Mouse (Mus musculus): ENCODE data around the gene Trub1. TPM values are rescaled to one million over a fixed set of nuclear protein-coding genes. Genes with fewer than 3 reads are reported as not detected.

The Trub1 gene
- total and polyA plus RNA-seq, 3 experiments = 7.0 to 19.2 (median 10.7) TPM

DNA sequence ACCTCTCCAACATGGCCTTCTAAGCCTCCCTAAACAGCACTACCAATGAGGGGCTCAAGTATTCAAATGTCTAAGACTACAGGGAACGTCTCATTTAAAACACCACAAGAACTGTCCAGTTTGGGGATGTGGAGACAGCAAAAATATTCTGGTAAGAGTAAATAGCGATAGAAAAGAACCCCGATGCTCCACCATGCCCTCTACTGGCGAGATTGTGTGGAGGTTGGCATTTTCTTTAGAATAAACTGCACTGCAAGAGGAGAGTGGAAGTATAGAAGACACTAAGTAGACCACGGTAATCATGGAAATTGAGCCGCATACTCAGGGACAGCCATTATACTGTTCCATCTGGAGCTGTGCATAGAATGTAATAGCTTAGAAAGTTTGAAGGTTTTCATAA lies 38.8 kb upstream of the Trub1 start:
- no peak for TF ChIP-seq CTCF (IDR thresholded peaks at IDR 0.05; ENCODE audit: low read depth, low read length)
- TF ChIP-seq POLR2AphosphoS5 (IDR thresholded peaks at IDR 0.05; ENCODE audit: insufficient replicate concordance, low read depth, low read length) = no peak
- TF ChIP-seq GATA1 (IDR thresholded peaks at IDR 0.05; ENCODE audit: borderline replicate concordance, low read length) = no peak
- TF ChIP-seq TAL1 (conservative IDR thresholded peaks at IDR 0.05; ENCODE audit: low read depth, low read length) = no peak
- ATAC-seq (ENCODE audit: extremely low read depth, insufficient number of reproducible peaks, low FRiP score, poor library complexity, severe bottlenecking) (no peak), DNase-seq (ENCODE audit: low spot score) (no peak)
- Histone ChIP-seq H3K27me3 (ENCODE audit: insufficient read depth, low read length) (peaks cover 3% of the 10 kb centered on the region; the same call in 1 of the 2 replicates), H3K4me3 (ENCODE audit: low read depth, low read length) (no peak overlapping the region), H3K36me3 (replicated peaks) (no peaks in the 10 kb centered on the region), H3K4me1 (ENCODE audit: insufficient read depth, low read depth, low read length) (peaks cover 5% of the 10 kb centered on the region; the same call in 1 of the 2 replicates), H3K9me3 (replicated peaks) (no peaks in the 10 kb centered on the region)

GRCm38 (mm10) chr19:57415031-57415807 lies 37.5 kb upstream of the Trub1 start:
- peaks cover 5% of the 10 kb centered on the region; the same call in 1 of the 2 replicates for H3K4me1 ChIP-seq (ENCODE audit: insufficient read depth, low read depth, low read length)
- DNase-seq (ENCODE audit: low spot score) (no peak), ATAC-seq (ENCODE audit: extremely low read depth, insufficient number of reproducible peaks, low FRiP score, poor library complexity, severe bottlenecking) (no peak)
- H3K36me3 ChIP-seq (replicated peaks) = no peaks in the 10 kb centered on the region
- H3K9me3 ChIP-seq (replicated peaks) = no peaks in the 10 kb centered on the region
- no peak for TF ChIP-seq GATA2 (IDR thresholded peaks at IDR 0.05; ENCODE audit: borderline replicate concordance, low read depth, low read length)
- TF ChIP-seq TAL1 (conservative IDR thresholded peaks at IDR 0.05; ENCODE audit: low read depth, low read length) = no peak
- TF ChIP-seq CTCF (IDR thresholded peaks at IDR 0.05; ENCODE audit: low read depth, low read length) = no peak
- TF ChIP-seq POLR2AphosphoS5 (IDR thresholded peaks at IDR 0.05; ENCODE audit: insufficient replicate concordance, low read depth, low read length) = no peak
- TF ChIP-seq GATA1 (IDR thresholded peaks at IDR 0.05; ENCODE audit: borderline replicate concordance, low read length) = no peak
- H3K27me3 ChIP-seq (ENCODE audit: insufficient read depth, low read length) = peaks cover 3% of the 10 kb centered on the region; the same call in 1 of the 2 replicates
- H3K4me3 ChIP-seq (ENCODE audit: low read depth, low read length) = no peak overlapping the region

GRCm38 (mm10) chr19:57417800-57418580 lies 34.7 kb upstream of the Trub1 start:
- no peak for DNase-seq (ENCODE audit: low spot score)
- H3K27me3 ChIP-seq (ENCODE audit: insufficient read depth, low read length) = no peaks in the 10 kb centered on the region
- ATAC-seq (ENCODE audit: extremely low read depth, insufficient number of reproducible peaks, low FRiP score, poor library complexity, severe bottlenecking) = no peak
- no peaks in the 10 kb centered on the region for H3K9me3 ChIP-seq (replicated peaks)
- no peak overlapping the region for H3K4me3 ChIP-seq (ENCODE audit: low read depth, low read length)
- 0 out of 2 replicates have a peak, but pooled peaks cover under 1% of the 10 kb centered on the region for H3K4me1 ChIP-seq (ENCODE audit: insufficient read depth, low read depth, low read length)
- TF ChIP-seq GATA1 (IDR thresholded peaks at IDR 0.05; ENCODE audit: borderline replicate concordance, low read length) (no peak), GATA2 (IDR thresholded peaks at IDR 0.05; ENCODE audit: borderline replicate concordance, low read depth, low read length) (no peak), CTCF (IDR thresholded peaks at IDR 0.05; ENCODE audit: low read depth, low read length) (no peak), TAL1 (conservative IDR thresholded peaks at IDR 0.05; ENCODE audit: low read depth, low read length) (no peak), POLR2AphosphoS5 (IDR thresholded peaks at IDR 0.05; ENCODE audit: insufficient replicate concordance, low read depth, low read length) (no peak)
- no peaks in the 10 kb centered on the region for H3K36me3 ChIP-seq (replicated peaks)

DNA sequence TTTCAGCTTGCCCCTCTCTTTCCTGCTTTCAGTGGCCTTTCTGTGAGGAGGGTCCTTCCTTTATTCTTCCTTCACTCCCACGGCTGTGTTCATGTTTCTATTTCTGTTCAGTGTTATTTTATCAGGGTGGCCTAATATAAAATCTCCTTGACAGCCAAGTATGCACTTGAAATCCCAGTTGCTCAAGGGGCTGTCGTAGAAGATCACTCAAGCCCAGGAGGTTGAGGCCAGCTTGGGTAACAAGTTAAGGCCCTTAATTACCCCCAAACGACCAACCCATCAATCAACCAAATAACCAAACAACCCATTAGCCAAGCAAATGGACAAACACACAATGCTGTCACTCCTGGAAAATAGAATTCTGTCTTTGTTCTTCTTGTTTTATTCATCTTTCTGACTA lies 29.3 kb upstream of the Trub1 start:
- Histone ChIP-seq H3K9me3 (replicated peaks) (no peaks in the 10 kb centered on the region), H3K36me3 (replicated peaks) (no peaks in the 10 kb centered on the region), H3K27me3 (ENCODE audit: insufficient read depth, low read length) (no peaks in the 10 kb centered on the region; the same call in 1 of the 2 replicates), H3K4me3 (ENCODE audit: low read depth, low read length) (no peak overlapping the region), H3K4me1 (ENCODE audit: insufficient read depth, low read depth, low read length) (no peaks in the 10 kb centered on the region)
- TF ChIP-seq GATA2 (IDR thresholded peaks at IDR 0.05; ENCODE audit: borderline replicate concordance, low read depth, low read length) (no peak), GATA1 (IDR thresholded peaks at IDR 0.05; ENCODE audit: borderline replicate concordance, low read length) (no peak), CTCF (IDR thresholded peaks at IDR 0.05; ENCODE audit: low read depth, low read length) (no peak), POLR2AphosphoS5 (IDR thresholded peaks at IDR 0.05; ENCODE audit: insufficient replicate concordance, low read depth, low read length) (no peak), TAL1 (conservative IDR thresholded peaks at IDR 0.05; ENCODE audit: low read depth, low read length) (no peak)
- ATAC-seq (ENCODE audit: extremely low read depth, insufficient number of reproducible peaks, low FRiP score, poor library complexity, severe bottlenecking) = no peak
- DNase-seq (ENCODE audit: low spot score) = no peak

GRCm38 (mm10) chr19:57425296-57425695 lies 27.4 kb upstream of the Trub1 start:
- no peak overlapping the region for H3K4me3 ChIP-seq (ENCODE audit: low read depth, low read length)
- ATAC-seq (ENCODE audit: extremely low read depth, insufficient number of reproducible peaks, low FRiP score, poor library complexity, severe bottlenecking) (no peak), DNase-seq (ENCODE audit: low spot score) (no peak)
- no peaks in the 10 kb centered on the region for H3K9me3 ChIP-seq (replicated peaks)
- H3K36me3 ChIP-seq (replicated peaks) = no peaks in the 10 kb centered on the region
- no peaks in the 10 kb centered on the region; the same call in 1 of the 2 replicates for H3K27me3 ChIP-seq (ENCODE audit: insufficient read depth, low read length)
- H3K4me1 ChIP-seq (ENCODE audit: insufficient read depth, low read depth, low read length) = no peaks in the 10 kb centered on the region
- TF ChIP-seq POLR2AphosphoS5 (IDR thresholded peaks at IDR 0.05; ENCODE audit: insufficient replicate concordance, low read depth, low read length) (no peak), GATA2 (IDR thresholded peaks at IDR 0.05; ENCODE audit: borderline replicate concordance, low read depth, low read length) (no peak), GATA1 (IDR thresholded peaks at IDR 0.05; ENCODE audit: borderline replicate concordance, low read length) (no peak), TAL1 (conservative IDR thresholded peaks at IDR 0.05; ENCODE audit: low read depth, low read length) (no peak), CTCF (IDR thresholded peaks at IDR 0.05; ENCODE audit: low read depth, low read length) (no peak)

DNA sequence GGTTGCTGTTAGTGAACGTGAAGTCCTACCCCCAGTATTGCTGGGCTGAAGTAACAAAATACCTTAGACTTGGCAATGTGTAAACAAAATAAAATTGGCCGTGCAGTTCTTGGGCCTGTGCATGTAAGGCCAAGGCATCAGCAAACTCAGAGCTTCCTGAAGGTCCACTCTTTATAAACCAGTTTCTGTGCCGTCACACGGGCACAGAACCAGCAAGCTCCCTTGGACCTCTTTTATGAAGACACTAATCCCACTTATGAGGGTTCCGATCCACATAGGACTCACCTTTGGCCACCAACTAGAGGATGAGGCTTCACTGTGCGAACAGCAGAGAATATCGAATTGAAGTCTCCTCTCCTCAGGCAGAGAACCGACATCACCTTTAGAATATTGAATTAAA lies 25.9 kb upstream of the Trub1 start:
- ATAC-seq (ENCODE audit: extremely low read depth, insufficient number of reproducible peaks, low FRiP score, poor library complexity, severe bottlenecking) (no peak), DNase-seq (ENCODE audit: low spot score) (no peak)
- no peak for TF ChIP-seq GATA2 (IDR thresholded peaks at IDR 0.05; ENCODE audit: borderline replicate concordance, low read depth, low read length)
- Histone ChIP-seq H3K9me3 (replicated peaks) (no peaks in the 10 kb centered on the region), H3K27me3 (ENCODE audit: insufficient read depth, low read length) (no peaks in the 10 kb centered on the region; the same call in 1 of the 2 replicates), H3K4me3 (ENCODE audit: low read depth, low read length) (no peak overlapping the region), H3K36me3 (replicated peaks) (no peaks in the 10 kb centered on the region), H3K4me1 (ENCODE audit: insufficient read depth, low read depth, low read length) (no peaks in the 10 kb centered on the region)

Data from G1E (cell line).